Mouse (Mus musculus) T-helper 2 cell (primary cell): ENCODE measurements around the gene Flnc.
"Not testable (repeated sequence)": the region's sequence is repeated elsewhere in the genome, so short reads cannot be mapped to it uniquely, and the experiment has no call there.

Experiments
- in situ Hi-C: fragments of 300-600 bp; cut with MboI, MseI; formaldehyde crosslinking; loops from one replicate; pipeline ENCODE4 v1.15.1; 2025; ENCODE audit warnings: high pct_unique_total_duplicates

Gene Flnc

GRCm38 (mm10) chr6:29433038-29433803 is at the start of gene Flnc:
Gene Flnc (plus strand): TSS chr6:29433256.
- in situ Hi-C loops: loop anchor here (10.0 kb wide), 1 partner anchor 212 kb away; no protein-coding TSS in a partner anchor

DNA sequence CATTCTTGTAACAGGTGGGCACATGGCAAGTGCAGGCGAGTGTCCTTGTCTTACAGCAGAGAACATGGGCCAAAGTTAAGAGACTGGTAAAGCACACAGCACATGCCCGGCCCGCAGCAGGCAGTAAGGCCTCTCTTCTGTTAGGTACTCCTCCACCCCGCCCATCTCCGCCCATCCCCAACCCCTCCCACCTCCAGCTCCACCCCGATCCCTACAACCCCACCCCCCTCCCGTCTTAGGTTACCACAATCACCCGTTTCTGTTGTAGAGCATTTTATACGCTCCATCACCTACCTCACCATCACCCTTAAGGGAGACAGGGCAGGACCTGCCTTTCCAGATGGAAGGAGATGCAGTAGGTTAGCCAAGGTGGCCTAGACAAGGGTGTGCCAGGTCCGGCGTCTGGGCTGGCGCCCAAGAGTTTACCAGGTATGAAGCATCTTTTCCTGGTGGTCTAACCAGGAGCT is 45.0 kb upstream of the Flnc start, which contains the start of gene Opn1sw:
Gene Opn1sw (minus strand): TSS at position 417 of the 467 bp plus-strand sequence.
- in situ Hi-C loops: no loop called here

- in situ Hi-C loops: no loop called here
Measured at GRCm38 (mm10) chr6:29388606-29389080, 44.4 kb upstream of the Flnc start.

GRCm38 (mm10) chr6:29389425-29389824 is 43.6 kb upstream of the Flnc start:
- in situ Hi-C loops: no loop called here

- in situ Hi-C loops: not testable (repeated sequence)
Measured at GRCm38 (mm10) chr6:29390500-29390899, 42.6 kb upstream of the Flnc start.

DNA sequence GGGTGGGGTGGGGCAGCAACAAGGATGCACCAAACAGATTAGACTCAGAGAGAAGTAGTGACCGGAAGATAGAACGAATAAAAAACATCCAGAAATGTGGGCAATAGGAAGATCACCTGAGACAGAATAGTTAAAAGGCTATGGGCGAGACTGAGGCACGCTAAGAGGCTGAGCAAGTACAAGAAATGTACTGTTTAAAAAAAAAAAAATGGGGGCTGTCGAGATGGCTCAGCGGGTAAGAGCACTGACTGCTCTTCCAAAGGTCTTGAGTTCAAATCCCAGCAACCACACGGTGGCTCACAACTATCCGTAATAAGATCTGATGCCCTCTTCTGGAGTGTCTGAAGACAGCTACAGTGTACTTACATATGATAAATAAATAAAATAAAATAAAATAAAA is 41.8 kb upstream of the Flnc start:
- in situ Hi-C loops: not testable (repeated sequence)

- in situ Hi-C loops: no loop called here
Measured at GRCm38 (mm10) chr6:29391802-29392201, 41.3 kb upstream of the Flnc start.

- in situ Hi-C loops: no loop called here
Measured at GRCm38 (mm10) chr6:29394286-29394685, 38.8 kb upstream of the Flnc start.

DNA sequence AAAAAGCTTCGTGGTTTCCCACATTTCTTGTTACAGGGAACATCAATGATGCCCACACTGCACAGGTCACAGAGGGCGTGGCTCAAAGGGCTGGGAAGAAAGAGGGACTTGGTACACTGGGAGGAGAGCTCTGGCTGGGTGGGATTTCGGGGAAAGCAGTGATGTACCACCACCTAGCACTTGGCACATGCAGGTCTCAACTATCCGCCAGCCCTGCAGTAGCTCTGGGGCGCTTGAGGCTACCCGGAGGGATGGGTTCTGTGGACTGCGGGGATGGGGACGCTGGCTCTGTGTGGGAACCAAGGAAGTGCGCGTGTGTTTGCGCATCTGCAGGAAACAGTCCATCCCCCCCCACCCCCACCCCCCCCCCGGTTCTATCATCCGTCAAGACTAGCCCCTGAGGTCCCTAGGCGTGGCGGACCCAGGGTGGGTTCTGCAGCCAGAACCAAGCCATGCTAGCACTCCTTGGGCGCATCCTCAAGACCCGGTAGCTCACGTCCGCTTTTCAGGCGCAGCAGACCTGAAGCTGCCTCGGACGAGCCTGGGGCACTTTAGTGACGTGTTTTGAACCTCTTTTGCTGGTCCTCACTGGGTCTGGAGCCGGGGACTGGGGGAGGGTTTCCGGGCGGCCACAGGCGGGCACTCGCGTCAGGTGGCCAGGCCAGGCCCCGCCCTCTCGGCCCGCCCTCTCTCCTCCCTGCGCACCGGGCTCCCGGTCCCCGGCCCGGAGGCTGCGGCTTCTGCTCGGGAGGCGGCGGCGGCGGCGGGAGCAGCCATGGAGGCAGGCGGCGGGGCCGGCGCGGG is 36.9 kb upstream of the Flnc start, which contains the start of gene Ccdc136:
Gene Ccdc136 (plus strand): TSS at position 400 of the 804 bp plus-strand sequence.
- in situ Hi-C loops: no loop called here

DNA sequence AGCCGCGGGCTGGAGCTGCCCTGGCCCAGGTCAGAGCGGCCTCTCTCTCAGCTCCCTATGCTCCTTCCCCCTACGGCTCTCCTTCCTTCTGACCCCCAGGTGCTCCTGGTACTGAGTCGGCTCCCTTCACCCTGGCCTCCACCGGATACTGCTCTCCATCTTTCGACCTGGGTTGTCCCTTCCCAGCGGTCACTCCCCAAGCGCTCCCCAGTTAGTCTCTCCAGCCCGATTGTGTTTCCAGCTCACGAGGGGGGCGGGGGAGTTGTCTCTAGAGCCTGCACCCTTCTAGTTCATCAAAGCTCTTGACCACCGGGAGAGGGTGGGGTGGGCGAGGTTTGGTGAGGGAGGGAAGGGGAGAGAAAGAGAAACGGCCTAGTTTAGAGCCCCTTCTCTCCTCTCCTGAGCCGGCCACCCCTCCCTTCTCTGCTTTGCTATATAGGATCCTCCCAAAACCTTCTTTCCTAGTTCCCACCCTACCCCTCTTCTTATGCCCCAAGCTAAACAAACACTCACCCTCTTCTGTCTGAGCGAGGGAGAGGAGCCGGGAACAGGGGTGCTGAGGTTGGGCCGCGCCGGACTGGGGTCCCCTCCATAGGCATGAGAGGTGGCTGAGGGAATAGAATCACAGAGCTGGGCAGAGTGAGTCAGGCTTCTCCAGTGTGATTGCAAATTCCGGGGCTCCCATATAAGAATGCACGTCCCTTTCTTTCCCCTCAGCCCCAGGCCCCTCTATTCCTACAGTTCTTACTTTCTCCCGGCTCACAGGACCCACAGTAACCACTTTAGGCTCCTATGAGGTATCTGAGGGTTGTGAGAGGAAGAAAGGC is 36.1 kb upstream of the Flnc start:
- in situ Hi-C loops: no loop called here

DNA sequence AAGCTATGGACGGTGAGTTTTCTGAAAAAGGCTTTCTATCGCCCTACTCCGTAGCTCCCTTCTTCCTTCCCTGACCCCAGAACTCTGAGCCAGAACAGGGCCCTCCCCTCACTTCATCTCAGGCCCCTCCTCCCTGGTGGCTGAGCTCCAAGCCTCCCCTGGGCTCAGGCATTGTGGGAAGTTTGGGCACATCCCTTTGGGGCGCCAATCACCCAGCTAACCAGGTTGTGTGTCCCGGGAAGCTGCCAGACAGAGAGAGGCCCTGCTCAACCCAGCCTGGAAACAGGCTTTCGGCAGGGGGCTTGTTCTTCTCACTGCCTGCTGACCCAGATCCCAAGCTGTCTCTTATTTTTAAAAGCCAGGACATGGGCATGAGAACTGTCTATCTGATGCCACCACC is 35.5 kb upstream of the Flnc start:
- in situ Hi-C loops: no loop called here

DNA sequence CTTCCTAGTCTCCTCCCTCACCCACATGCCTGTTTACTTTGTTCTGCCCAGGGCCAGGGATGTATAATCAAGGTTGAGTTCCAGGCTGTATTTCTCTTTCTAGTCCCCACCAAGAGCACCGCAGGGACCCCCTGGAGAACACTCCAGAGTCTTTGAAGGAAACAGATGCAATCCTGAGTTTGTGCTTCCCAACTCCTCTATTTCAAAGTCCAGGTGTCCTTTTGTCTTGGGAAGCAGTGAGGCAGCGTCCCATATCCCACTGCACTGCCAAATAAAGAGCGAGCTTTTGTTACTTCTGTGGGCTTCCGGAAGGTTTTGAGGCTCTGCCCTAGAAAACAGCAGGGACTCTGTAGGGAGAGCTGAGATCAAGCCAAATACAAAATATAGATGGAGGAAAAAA is 33.2 kb upstream of the Flnc start:
- in situ Hi-C loops: no loop called here

DNA sequence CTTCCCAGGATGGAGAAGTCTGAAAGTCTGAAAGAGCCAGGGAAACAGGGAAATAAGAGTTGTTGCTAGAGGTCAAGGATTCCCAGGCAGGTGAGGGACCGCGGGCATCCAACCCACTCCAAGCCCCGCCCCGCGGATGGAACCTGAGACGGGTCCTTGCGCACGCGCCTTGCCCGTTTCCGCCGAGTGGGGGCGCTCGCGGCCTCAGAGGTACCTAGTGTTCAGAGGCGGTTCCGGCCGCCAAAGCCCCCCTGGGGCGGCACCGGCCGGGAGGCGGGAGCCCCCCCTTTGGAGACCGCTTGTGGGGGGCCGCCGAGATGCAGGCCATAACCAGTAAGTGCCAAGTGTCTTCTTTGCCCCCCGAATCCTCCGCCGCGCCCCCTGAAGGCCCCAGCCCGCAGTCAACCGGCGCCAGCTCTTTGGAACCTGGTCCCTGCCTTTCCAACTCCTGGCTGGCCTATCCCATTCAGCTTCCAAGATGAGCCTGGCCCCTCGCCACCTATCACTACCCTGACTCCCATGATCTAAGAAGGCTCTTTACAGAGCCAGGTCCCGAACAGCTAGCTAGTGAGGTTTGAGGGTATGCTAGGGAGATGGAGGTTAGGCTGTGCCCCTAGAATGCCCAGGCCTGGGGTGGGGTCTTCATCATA is 30.2 kb upstream of the Flnc start:
- in situ Hi-C loops: no loop called here

- in situ Hi-C loops: no loop called here
Measured at GRCm38 (mm10) chr6:29406412-29406811, 26.6 kb upstream of the Flnc start.

- in situ Hi-C loops: no loop called here
Measured at GRCm38 (mm10) chr6:29415446-29415845, 17.6 kb upstream of the Flnc start.

DNA sequence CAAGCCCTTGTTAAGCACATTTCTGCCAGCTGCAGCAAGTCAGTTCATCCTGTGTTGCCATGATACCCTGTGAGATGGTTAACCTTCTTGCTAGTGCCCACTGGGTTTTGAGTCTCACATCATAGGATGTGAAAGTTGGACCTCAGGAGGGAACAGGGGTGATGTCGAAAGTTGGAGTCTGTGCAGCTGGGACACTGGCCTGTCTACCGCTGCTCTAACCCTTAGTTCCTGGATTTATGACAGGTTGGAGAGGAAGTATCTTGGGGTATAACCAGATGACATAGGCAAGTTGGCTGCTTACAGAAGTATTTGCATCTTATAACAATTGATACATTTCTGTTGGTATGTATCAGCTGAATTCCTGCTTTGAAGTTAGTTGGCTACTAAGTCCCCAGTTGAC is 12.5 kb upstream of the Flnc start:
- in situ Hi-C loops: no loop called here

DNA sequence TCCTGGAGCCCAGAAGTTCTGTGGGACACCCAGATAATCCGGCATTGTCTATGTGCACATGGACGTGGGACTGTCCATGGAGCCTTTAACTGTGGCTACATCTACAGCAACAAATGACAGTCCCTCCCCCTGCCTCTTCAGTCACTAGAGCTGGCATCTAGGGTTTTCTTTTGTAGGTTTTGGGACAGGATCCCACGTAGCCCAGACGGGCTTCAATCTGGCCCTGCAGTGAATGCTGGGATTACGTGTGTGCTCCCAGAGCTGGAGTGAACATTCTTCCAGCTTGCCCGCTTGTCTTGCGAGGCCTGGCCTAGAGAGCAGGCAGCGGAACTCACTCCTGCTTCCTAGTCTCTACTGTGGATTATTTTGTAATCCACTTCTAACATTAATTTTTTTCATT is 7.9 kb upstream of the Flnc start:
- in situ Hi-C loops: no loop called here

- in situ Hi-C loops: no loop called here
Measured at GRCm38 (mm10) chr6:29426331-29426730, 6.7 kb upstream of the Flnc start.

- in situ Hi-C loops: no loop called here
Measured at GRCm38 (mm10) chr6:29428171-29428570, 4.9 kb upstream of the Flnc start.

GRCm38 (mm10) chr6:29430681-29431420 is 2.2 kb upstream of the Flnc start:
- in situ Hi-C loops: loop anchor here (10.0 kb wide), 1 partner anchor 214 kb away; no protein-coding TSS in a partner anchor
